Mouse (Mus musculus): ENCODE data around the gene Ric1.
A peak's percentile ranks its signal among the peaks of the same experiment; 100 is the strongest.

Ric1 gene

GRCm38 (mm10) chr19:29641055-29641454 lies 119.0 kb downstream of the Ric1 start:
- DNase-seq, result no peak

GRCm38 (mm10) chr19:29641510-29641909 lies 119.4 kb downstream of the Ric1 start:
- DNase-seq, result no peak

DNA sequence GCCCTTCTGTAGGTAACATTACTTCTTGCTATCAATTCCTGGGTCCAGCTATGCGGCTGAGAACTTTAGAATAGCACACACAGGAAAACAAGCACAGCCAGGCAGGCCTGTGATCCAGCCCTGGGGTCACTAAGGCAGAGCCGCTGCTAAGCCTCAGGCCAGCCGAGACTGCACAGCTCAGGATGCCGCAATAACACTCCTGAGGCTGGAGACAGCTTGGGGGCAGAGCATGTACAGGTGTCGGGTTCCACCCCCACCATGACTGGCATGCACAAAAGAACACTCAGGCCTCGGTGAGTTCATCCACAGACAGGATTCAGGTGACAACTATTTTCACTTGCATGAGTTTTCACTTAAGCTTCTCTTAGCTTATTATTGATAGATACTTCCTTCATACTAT lies 120.1 kb downstream of the Ric1 start:
- no peak for DNase-seq

GRCm38 (mm10) chr19:29643194-29643922 lies 121.3 kb downstream of the Ric1 start:
- DNase-seq, result no peak

- no peak for DNase-seq
Measured at GRCm38 (mm10) chr19:29644747-29645146, 122.7 kb downstream of the Ric1 start.

DNA sequence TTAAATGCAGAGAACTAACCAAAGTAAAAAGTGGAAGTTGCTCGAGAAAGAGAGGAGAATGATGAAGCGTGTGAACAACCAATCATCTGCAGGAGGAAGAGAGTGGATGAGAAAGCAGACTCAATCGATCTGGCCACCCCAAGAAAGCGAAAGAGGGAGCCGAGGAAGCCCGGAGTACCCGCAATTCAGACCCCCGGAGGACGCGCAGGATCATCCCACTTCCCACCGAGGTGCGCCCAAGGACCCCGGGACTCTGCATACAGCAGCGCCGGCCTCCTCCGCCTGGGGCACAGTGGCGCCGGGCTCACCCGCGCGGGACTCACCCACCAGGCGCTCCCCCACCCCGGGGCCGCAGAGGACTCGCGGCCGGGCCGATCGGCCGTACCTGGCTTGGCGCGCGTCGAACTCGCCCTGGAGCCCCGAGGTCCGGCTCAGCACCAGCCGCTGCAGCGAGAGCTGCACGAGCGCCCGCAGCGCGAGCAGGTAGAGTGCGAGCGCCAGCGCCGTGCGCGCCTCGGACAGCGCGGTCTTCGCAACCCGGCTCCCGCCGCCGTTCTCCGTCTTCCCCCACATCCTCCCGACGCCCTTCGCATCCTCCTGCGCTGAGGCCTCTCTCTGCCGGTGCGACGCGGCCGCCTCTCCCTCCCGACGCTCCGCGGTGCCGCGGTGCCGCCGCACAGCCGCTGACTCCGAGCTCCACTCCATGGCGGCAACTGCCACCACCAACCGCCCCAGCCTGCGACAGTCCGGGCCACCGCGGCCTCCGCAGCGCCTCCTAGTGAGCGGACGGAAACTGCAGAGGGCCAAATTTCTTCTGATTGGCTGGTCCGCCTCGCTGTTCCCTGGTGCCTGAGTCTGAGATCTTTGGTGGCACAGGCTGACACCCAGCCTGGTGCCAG lies 125.8 kb downstream of the Ric1 start, which contains the start of gene Ermp1:
Gene Ermp1 (minus strand): TSS at position 765 of the 899 bp plus-strand sequence.
- DNase-seq, result peak; percentile 99

DNA sequence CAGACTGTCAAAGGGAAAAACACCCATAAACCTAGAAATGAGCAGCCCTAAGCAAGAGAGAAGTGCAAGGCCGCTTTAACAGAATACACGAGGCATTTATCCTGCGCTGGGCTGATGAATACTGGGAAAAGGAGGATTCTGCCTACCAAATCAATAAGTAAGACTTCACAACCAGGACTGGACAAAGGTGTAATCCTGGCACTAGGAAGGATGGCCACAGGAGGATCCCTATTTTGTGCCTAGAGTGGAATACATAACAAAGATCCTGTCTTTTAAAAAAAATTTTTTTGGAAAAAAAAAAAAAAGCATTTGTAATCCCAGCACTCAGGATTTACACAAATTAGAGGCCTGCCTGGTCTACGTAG lies 126.5 kb downstream of the Ric1 start:
- no peak for DNase-seq

DNA sequence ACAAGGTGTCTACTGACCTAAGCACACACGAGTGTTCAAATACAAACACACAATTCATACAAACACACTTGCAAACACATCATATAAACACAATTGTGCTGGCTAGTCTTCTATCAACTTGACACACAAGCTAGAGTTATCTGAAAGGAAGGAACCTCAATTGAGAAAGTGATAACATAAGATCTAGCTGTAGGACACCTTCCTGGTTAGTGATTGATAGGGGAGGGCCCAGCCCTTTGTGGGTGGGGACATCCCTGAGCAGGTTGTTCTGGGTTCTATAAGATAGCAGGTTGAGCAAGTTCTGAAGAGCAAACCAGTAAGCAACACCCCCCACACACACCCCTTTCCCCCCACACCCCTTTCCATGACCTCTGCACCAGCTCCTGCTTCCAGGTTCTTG lies 127.6 kb downstream of the Ric1 start:
- DNase-seq, result no peak

- no peak for DNase-seq
Measured at GRCm38 (mm10) chr19:29653768-29654265, 131.7 kb downstream of the Ric1 start.

GRCm38 (mm10) chr19:29655148-29655547 lies 133.1 kb downstream of the Ric1 start:
- DNase-seq, result no peak

GRCm38 (mm10) chr19:29656029-29656428 lies 133.9 kb downstream of the Ric1 start:
- DNase-seq, result no peak

Measured in right cerebral cortex, postnatal 4 days (tissue).